ENCODE assay signal across 22 mouse cellular contexts in genomic region chr9:64943997-64944396, GRCm38 (mm10). TPM values are rescaled to one million over a fixed set of nuclear protein-coding genes. Genes with fewer than 3 reads are reported as not detected.
DNase-seq lines count a peak whose midpoint lies in the region; ATAC-seq and TF ChIP-seq lines count a peak whose summit lies in the region.
"Had no signal": no experiment of that assay in that cellular context is flagged by ENCODE, and none has a peak within 500 bp of the region (broad histone marks: within the 10 kb centered on the region; RNA-seq: fewer than 3 reads in every experiment).

No protein-coding gene starts in this region.

- peak overlapping the region; percentile 35; the same call in 1 of the 2 replicates for H3K9ac ChIP-seq in heart, embryonic 12.5 days
- no peak overlapping the region for H3K9ac ChIP-seq in midbrain, embryonic 12.5 days (replicated peaks)
- H3K9ac ChIP-seq in midbrain, embryonic 13.5 days (replicated peaks): no peak overlapping the region
- no peak overlapping the region for H3K9ac ChIP-seq in intestine, postnatal 0 days (ENCODE audit: low read depth, low read length)
- no peak overlapping the region for H3K9ac ChIP-seq in neural tube, embryonic 14.5 days (replicated peaks; ENCODE audit: low read depth, low read length)
- H3K9ac ChIP-seq: embryonic facial prominence, embryonic 13.5 days; heart, embryonic 15.5 days had no signal

- TF ChIP-seq CTCF in intestine, postnatal 0 days (IDR thresholded peaks at IDR 0.05; ENCODE audit: low read depth): no peak

- no peak for ATAC-seq in heart, embryonic 12.5 days (ENCODE audit: insufficient number of reproducible peaks, low FRiP score)
- ATAC-seq in midbrain, embryonic 12.5 days (ENCODE audit: low FRiP score, low read depth): no peak
- ATAC-seq in midbrain, embryonic 13.5 days: no peak
- ATAC-seq in intestine, postnatal 0 days: 0 out of 2 replicates have a peak, but pooled peaks have one; percentile 52
- no peak for ATAC-seq in neural tube, embryonic 14.5 days (ENCODE audit: low read depth)
- ATAC-seq: hindbrain, embryonic 16.5 days had no signal

- no peak for DNase-seq in heart, adult 11 months
- no peak for DNase-seq in gastrocnemius, postnatal 14 days
- DNase-seq in right cerebral cortex, postnatal 25 days: no peak
- DNase-seq: cerebellum, adult 9-10 months; kidney, adult 8-10 months; lung, adult 18-20 months; lung, postnatal 4 days; thymus, postnatal 4 days had no signal

- no peaks in the 10 kb centered on the region for H3K36me3 ChIP-seq in heart, embryonic 12.5 days
- no peaks in the 10 kb centered on the region for H3K36me3 ChIP-seq in midbrain, embryonic 12.5 days
- H3K36me3 ChIP-seq in midbrain, embryonic 13.5 days: no peaks in the 10 kb centered on the region
- H3K36me3 ChIP-seq in intestine, postnatal 0 days (ENCODE audit: control insufficient read depth, insufficient read depth): no peaks in the 10 kb centered on the region
- H3K36me3 ChIP-seq in neural tube, embryonic 14.5 days (ENCODE audit: control insufficient read depth, insufficient read depth, low read length): no peaks in the 10 kb centered on the region
- H3K36me3 ChIP-seq: embryonic facial prominence, embryonic 13.5 days; heart, embryonic 15.5 days had no signal

- intact Hi-C loops in gastrocnemius, postnatal 14 days (cut with DNase I; ENCODE audit: low total_unique reads): no loop called here

- H3K27ac ChIP-seq in heart, embryonic 12.5 days (ENCODE audit: poor library complexity, severe bottlenecking): no peak overlapping the region
- H3K27ac ChIP-seq in midbrain, embryonic 12.5 days (replicated peaks): no peak overlapping the region
- no peak overlapping the region for H3K27ac ChIP-seq in midbrain, embryonic 13.5 days
- H3K27ac ChIP-seq in intestine, postnatal 0 days (ENCODE audit: low read depth, low read length): no peak overlapping the region
- H3K27ac ChIP-seq in neural tube, embryonic 14.5 days (ENCODE audit: low read depth, low read length): no peak overlapping the region
- H3K27ac ChIP-seq: embryonic facial prominence, embryonic 13.5 days; heart, embryonic 15.5 days had no signal

- no peak overlapping the region for H3K4me3 ChIP-seq in heart, embryonic 12.5 days
- no peak overlapping the region for H3K4me3 ChIP-seq in midbrain, embryonic 12.5 days
- no peak overlapping the region for H3K4me3 ChIP-seq in midbrain, embryonic 13.5 days (replicated peaks)
- no peak overlapping the region for H3K4me3 ChIP-seq in intestine, postnatal 0 days (ENCODE audit: low read depth, low read length)
- no peak overlapping the region for H3K4me3 ChIP-seq in neural tube, embryonic 14.5 days (ENCODE audit: low read depth, low read length)
- H3K4me3 ChIP-seq: embryonic facial prominence, embryonic 13.5 days; heart, embryonic 15.5 days had no signal

- WGBS in heart, embryonic 12.5 days: 31% methylated on average over 11 of the region's 11 CpGs
- WGBS in midbrain, embryonic 12.5 days: 33% methylated on average over 11 of the region's 11 CpGs
- 31% methylated on average over 11 of the region's 11 CpGs for WGBS in midbrain, embryonic 13.5 days
- 14% methylated on average over 11 of the region's 11 CpGs for WGBS in intestine, postnatal 0 days
- 8% methylated on average over 11 of the region's 11 CpGs for WGBS in neural tube, embryonic 14.5 days

- H3K4me1 ChIP-seq in heart, embryonic 12.5 days (replicated peaks): peaks cover 34% of the 10 kb centered on the region
- H3K4me1 ChIP-seq in midbrain, embryonic 12.5 days: no peaks in the 10 kb centered on the region
- no peaks in the 10 kb centered on the region; the same call in 1 of the 2 replicates for H3K4me1 ChIP-seq in midbrain, embryonic 13.5 days (replicated peaks)
- H3K4me1 ChIP-seq in intestine, postnatal 0 days (replicated peaks; ENCODE audit: control insufficient read depth, insufficient read depth, low read length): no peaks in the 10 kb centered on the region
- peaks cover 4% of the 10 kb centered on the region; the same call in 1 of the 2 replicates for H3K4me1 ChIP-seq in neural tube, embryonic 14.5 days (ENCODE audit: control insufficient read depth, insufficient read depth, low read length)

- peaks cover 33% of the 10 kb centered on the region for H3K27me3 ChIP-seq in heart, embryonic 12.5 days (replicated peaks)
- H3K27me3 ChIP-seq in midbrain, embryonic 12.5 days: peaks cover 18% of the 10 kb centered on the region; the same call in 1 of the 2 replicates
- peaks cover 10% of the 10 kb centered on the region; the same call in 1 of the 2 replicates for H3K27me3 ChIP-seq in midbrain, embryonic 13.5 days
- H3K27me3 ChIP-seq in intestine, postnatal 0 days (replicated peaks; ENCODE audit: control insufficient read depth, insufficient read depth, low read length): no peaks in the 10 kb centered on the region
- H3K27me3 ChIP-seq in neural tube, embryonic 14.5 days (ENCODE audit: control insufficient read depth, insufficient read depth, low read length): no peaks in the 10 kb centered on the region

- H3K9me3 ChIP-seq in heart, embryonic 12.5 days (replicated peaks): no peaks in the 10 kb centered on the region
- H3K9me3 ChIP-seq in midbrain, embryonic 12.5 days: no peaks in the 10 kb centered on the region
- H3K9me3 ChIP-seq in midbrain, embryonic 13.5 days: no peaks in the 10 kb centered on the region
- no peaks in the 10 kb centered on the region for H3K9me3 ChIP-seq in intestine, postnatal 0 days (ENCODE audit: control insufficient read depth)
- H3K9me3 ChIP-seq in neural tube, embryonic 14.5 days (ENCODE audit: control insufficient read depth, low read length): no peaks in the 10 kb centered on the region
- H3K9me3 ChIP-seq: embryonic facial prominence, embryonic 13.5 days; heart, embryonic 15.5 days had no signal

- H3K4me2 ChIP-seq in heart, embryonic 12.5 days: 0 out of 2 replicates have a peak overlapping the region, but pooled peaks have one; percentile 3
- H3K4me2 ChIP-seq in midbrain, embryonic 12.5 days (replicated peaks): 0 out of 2 replicates have a peak overlapping the region, but pooled peaks have one; percentile 7
- no peak overlapping the region for H3K4me2 ChIP-seq in midbrain, embryonic 13.5 days (replicated peaks)
- peak overlapping the region; percentile 44 for H3K4me2 ChIP-seq in intestine, postnatal 0 days (replicated peaks; ENCODE audit: low read depth)
- peak overlapping the region; percentile 23; the same call in 1 of the 2 replicates for H3K4me2 ChIP-seq in neural tube, embryonic 14.5 days (ENCODE audit: low read depth, low read length)
- H3K4me2 ChIP-seq: embryonic facial prominence, embryonic 13.5 days; heart, embryonic 15.5 days; midbrain, embryonic 11.5 days had no signal

RNA-seq across cellular contexts. Expression of gene Slc24a1, which starts 7.4 kb away (rescaled TPM):
- 0.05 TPM in 2 replicates for polyA plus RNA-seq in heart, embryonic 12.5 days (2016; fragmentation: Nextera tagmentation; extraction: Ambion mirVana)
- polyA plus RNA-seq in midbrain, embryonic 12.5 days (2016; fragmentation: Nextera tagmentation; extraction: Ambion mirVana): not detected in 2 replicates
- polyA plus RNA-seq in midbrain, embryonic 13.5 days (2015; fragmentation: Nextera tagmentation; extraction: Ambion mirVana): 0.03 and 0.04 TPM in 2 replicates
- 0.04 TPM in 1 of 2 replicates, not detected in the other for polyA plus RNA-seq in intestine, postnatal 0 days (2015; fragmentation: Nextera tagmentation; extraction: Ambion mirVana)
- 0.06 and 0.07 TPM in 2 replicates for polyA plus RNA-seq in neural tube, embryonic 14.5 days (2014; fragmentation: Nextera tagmentation; extraction: Ambion mirVana)
- under 1 TPM in 1 of 2 experiments, not detected in 1; 0.04 TPM for total RNA-seq in gastrocnemius, postnatal 14 days (2021)
- total RNA-seq: adrenal gland, adult 18-20 months; granulocyte monocyte progenitor cell, adult 5-6 weeks; liver, adult 2 months; MEL had no signal
- polyA plus RNA-seq: C2C12; embryonic facial prominence, embryonic 13.5 days; liver, adult 2 months; midbrain, embryonic 11.5 days had no signal

RNA-seq across cellular contexts. Expression of gene Ints14, which starts 16.7 kb away (rescaled TPM):
- 45.2 and 48.6 TPM in 2 replicates for polyA plus RNA-seq in heart, embryonic 12.5 days (2016; fragmentation: Nextera tagmentation; extraction: Ambion mirVana)
- 58.4 and 60.4 TPM in 2 replicates for polyA plus RNA-seq in midbrain, embryonic 12.5 days (2016; fragmentation: Nextera tagmentation; extraction: Ambion mirVana)
- polyA plus RNA-seq in midbrain, embryonic 13.5 days (2015; fragmentation: Nextera tagmentation; extraction: Ambion mirVana): 46.1 and 50.3 TPM in 2 replicates
- polyA plus RNA-seq in intestine, postnatal 0 days (2015; fragmentation: Nextera tagmentation; extraction: Ambion mirVana): 23.1 and 23.8 TPM in 2 replicates
- 37.3 and 43.4 TPM in 2 replicates for polyA plus RNA-seq in neural tube, embryonic 14.5 days (2014; fragmentation: Nextera tagmentation; extraction: Ambion mirVana)
- total RNA-seq in gastrocnemius, postnatal 14 days (2021): 10 to 100 TPM; 21.7 to 23.4 TPM
